Mouse (Mus musculus) cerebellum, adult 2 months (tissue): ENCODE measurements around the gene Hsd17b7. TPM values are rescaled to one million over a fixed set of nuclear protein-coding genes. Genes with fewer than 3 reads are reported as not detected.

Experiments used
- DNase-seq, 2 experiments: peaks; one replicate each; pipeline ENCODE4 v3.0.0; 2021
- H3K27ac ChIP-seq: fragments of 200-500 bp; 2 replicates; pipeline ENCODE4 v1.5.1; 2012; ENCODE audit warnings: low read length, control low read depth, inconsistent platforms; ENCODE audit not compliant: insufficient read depth
- H3K27me3 ChIP-seq: fragments of 200-500 bp; 2 replicates; pipeline ENCODE4 v1.6.1; 2012; ENCODE audit warnings: inconsistent platforms, mild to moderate bottlenecking, low read length, moderate library complexity; ENCODE audit not compliant: control insufficient read depth, insufficient read depth
- H3K4me1 ChIP-seq: fragments of 200-500 bp; 2 replicates; pipeline ENCODE4 v1.6.1; 2011; ENCODE audit warnings: low read length; ENCODE audit not compliant: control insufficient read depth, insufficient read depth
- H3K4me3 ChIP-seq: fragments of 200-500 bp; replicated peaks from 2 replicates; pipeline ENCODE3; 2011; ENCODE audit warnings: mild to moderate bottlenecking, low read depth, low read length, control low read depth; ENCODE audit not compliant: insufficient read depth
- CTCF ChIP-seq: fragments of 200-500 bp; IDR thresholded peaks from 2 replicates; pipeline ENCODE4 v1.5.1; 2011; ENCODE audit warnings: low read depth, mild to moderate bottlenecking, control low read depth, low read length, moderate library complexity, borderline replicate concordance; ENCODE audit not compliant: insufficient read depth
- POLR2A ChIP-seq: fragments of 200-500 bp; IDR thresholded peaks from 2 replicates; pipeline ENCODE4 v1.6.1; 2011; ENCODE audit warnings: low read length, control low read depth, borderline replicate concordance; ENCODE audit not compliant: insufficient read depth
- WGBS: fragments of 180-500 bp; shearing (Covaris S2); methylation state at CpG from one replicate; pipeline ENCODE4 v1.1.7; 2018; 5-methylcytosine and 5-hydroxymethylcytosine counted together
- polyA plus RNA-seq: library from polyadenylated mRNA; depleted of rRNA; stranded (reverse); fragments of >200 nt; gene quantifications from 2 replicates; pipeline ENCODE4 v1.2.3, GENCODE M21; 2012

Hsd17b7 gene
- polyA plus RNA-seq, 1 experiment = 14.4 TPM

DNA sequence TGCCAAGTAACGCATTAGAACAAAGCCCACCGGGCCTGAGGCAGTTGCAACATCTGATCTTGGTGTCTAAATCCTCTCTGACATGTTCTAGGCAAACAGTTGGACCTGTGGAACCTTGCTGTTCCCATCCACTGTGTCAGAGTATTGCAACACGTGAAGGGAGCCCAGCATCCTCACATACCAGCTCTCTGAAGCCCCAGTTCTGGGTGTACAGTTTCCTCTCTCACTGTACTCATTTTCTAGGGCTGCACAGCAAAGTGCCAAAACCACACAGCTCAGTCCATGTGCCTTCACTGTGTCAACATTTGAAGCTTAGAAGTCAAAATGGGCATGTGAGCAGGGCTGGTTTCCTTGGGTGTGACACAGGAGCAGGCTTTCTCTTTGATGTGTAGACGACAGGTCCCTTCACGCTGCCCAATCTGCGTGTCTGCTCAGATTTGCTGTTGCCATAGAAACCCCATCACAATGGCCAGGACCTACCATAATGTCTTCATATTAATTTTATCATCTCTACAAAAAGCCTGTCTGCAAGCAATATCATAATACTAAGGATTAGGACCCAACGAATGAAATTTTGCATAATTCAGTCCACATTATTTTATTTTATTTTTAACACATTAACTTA is 36.8 kb downstream of the Hsd17b7 start:
- no peak overlapping the region for H3K4me3 ChIP-seq
- H3K4me1 ChIP-seq = no peaks in the 10 kb centered on the region
- no peak for TF ChIP-seq POLR2A
- TF ChIP-seq CTCF = no peak
- WGBS = 51% methylated on average over 7 of the region's 7 CpGs
- no peaks in the 10 kb centered on the region; the same call in 1 of the 2 replicates for H3K27me3 ChIP-seq
- no peak overlapping the region for H3K27ac ChIP-seq
- DNase-seq = no peak

DNA sequence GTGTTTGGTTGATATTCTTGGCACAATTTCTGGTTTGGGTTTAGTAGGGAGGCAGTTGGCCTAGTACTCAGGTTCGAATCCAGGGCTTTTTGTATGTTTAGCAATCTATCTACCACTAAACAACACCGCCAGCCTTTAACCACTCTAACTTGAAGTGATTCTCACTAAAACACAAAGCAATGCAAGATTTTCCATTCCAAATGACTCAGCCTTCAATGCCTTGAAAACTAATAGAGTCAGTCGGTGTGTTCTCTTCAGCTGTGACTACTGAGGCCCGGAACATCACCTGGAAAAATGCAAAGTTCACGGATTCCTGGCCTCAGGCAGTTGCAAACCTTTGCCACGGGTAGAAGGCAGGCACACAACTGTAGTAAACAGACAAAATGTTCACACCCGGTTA is 37.3 kb downstream of the Hsd17b7 start:
- Histone ChIP-seq H3K27ac (no peak overlapping the region), H3K4me3 (no peak overlapping the region), H3K27me3 (no peaks in the 10 kb centered on the region; the same call in 1 of the 2 replicates), H3K4me1 (no peaks in the 10 kb centered on the region)
- no peak for DNase-seq
- 73% methylated on average over 7 of the region's 7 CpGs for WGBS
- TF ChIP-seq POLR2A (no peak), CTCF (no peak)

DNA sequence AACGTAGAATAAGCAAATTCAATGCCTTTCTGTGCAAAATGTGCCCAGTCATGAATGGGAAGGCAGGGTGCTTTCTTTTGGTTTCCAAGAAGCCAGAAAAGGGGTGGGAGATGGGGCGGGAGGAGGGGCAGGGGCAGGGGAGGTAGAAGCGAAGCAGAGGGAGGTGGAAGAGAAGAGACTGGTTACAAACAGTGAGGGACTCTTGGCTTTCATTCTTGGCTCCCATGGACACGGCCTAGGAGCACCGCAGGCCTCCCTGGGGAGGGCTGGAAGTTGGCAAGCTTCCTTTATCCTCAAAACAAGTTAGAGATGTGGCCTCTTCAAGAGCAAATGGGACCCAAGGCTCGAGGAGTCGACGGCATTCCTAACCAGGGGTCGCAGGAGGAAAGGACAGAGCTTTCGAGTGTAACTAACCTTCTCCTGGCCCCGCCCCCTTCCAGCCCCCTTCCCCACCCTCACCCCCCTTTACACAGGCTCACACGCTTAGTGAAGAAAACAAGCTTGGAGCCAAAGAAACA is 40.5 kb downstream of the Hsd17b7 start, which contains the start of gene Ccdc190:
TSS of gene Ccdc190 (plus strand) at position 195 of the 518 bp plus-strand sequence.
- Histone ChIP-seq H3K27ac (peak within 1 kb of the TSS; percentile 6; the same call in 1 of the 2 replicates), H3K4me3 (peak within 1 kb of the TSS; percentile 34), H3K27me3 (no peaks in the 10 kb centered on the region; the same call in 1 of the 2 replicates), H3K4me1 (no peaks in the 10 kb centered on the region)
- 4% methylated on average over 12 of the region's 12 CpGs for WGBS
- DNase-seq = peak in 1 of 2 experiments; percentile 48
- TF ChIP-seq CTCF (no peak), POLR2A (no peak)

DNA sequence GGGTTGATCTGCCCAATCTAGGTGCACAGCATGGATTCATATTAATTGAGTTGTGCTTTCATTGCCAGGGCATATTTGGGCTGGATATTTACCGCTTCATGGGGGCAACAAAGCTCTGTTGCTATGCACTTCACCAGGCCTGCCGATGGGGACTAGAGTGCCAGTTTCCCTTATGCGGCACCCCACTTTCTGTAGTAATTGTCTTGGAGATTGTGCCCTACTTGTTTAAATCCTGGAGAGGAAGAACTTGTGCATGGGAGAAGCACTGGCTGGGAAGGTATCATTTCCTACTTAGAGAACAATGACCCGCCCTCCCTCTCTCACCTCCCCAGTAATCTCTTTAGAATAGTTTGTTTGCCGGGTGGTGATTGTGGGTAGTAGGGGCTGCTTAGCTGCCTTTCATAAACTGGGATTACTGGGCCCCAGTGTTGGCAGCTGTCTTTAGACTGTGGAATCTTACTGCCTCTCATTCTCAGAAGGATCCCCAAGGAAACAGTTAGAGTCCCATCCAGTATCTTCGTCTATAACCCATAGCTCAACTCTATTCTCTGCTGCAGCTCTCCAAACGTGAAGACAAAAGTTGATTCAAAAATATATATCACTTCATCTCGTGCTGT is 41.2 kb downstream of the Hsd17b7 start:
- WGBS = 37% methylated on average over 8 of the region's 8 CpGs
- Histone ChIP-seq H3K4me3 (no peak overlapping the region), H3K27me3 (no peaks in the 10 kb centered on the region; the same call in 1 of the 2 replicates), H3K27ac (peak overlapping the region; percentile 6; the same call in 1 of the 2 replicates), H3K4me1 (no peaks in the 10 kb centered on the region)
- TF ChIP-seq POLR2A = no peak
- no peak for TF ChIP-seq CTCF
- DNase-seq = no peak

DNA sequence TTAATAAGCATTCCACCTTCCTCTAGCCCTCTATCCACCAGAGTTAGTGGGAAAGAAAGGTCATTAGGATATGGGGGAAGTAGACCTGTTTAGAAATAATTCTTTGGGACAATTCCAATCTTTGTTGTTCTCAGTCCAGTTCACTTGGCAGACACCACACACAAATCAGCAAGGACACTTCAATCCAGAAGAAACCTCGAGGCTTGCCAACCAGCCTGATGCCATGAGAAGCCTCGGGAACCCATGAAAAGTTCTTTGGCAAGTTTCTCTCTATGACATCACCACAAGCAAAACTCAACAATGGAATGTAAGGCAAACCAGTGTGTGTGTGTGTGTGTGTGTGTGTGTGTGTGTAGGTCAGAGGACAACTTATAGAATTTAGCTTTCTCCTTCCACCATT is 44.5 kb downstream of the Hsd17b7 start:
- no peak for DNase-seq

DNA sequence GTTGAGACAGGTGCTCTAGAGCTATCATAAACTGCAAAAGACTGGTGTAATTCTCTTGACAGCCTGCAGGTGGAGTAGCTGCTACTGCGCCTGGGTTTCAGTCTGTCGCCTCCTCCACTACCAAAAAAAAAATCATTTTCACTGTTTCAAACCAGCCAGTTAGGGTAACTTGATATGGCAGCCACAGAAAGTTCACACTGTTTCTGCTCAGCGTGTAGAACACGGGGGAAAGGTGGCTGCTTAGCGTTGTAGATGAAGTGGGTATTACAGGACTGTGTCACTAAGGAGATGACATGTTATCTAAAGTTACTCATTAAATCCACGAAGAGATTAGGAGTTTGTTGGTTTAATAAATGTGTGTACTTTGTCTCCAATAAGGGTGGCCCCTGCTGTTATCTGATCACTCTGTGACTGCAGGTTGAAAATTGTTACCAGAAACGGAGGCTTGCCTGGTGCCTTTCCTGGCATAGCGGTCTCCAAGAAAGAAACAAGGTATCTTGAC is 47.3 kb downstream of the Hsd17b7 start:
- Histone ChIP-seq H3K4me3 (no peak overlapping the region), H3K27ac (no peak overlapping the region), H3K27me3 (no peaks in the 10 kb centered on the region), H3K4me1 (no peaks in the 10 kb centered on the region)
- TF ChIP-seq POLR2A (no peak), CTCF (peak; percentile 62)
- 32% methylated on average over 8 of the region's 8 CpGs for WGBS
- peak; percentile 17 to 22 for DNase-seq

More for the DNA sequence above, 44.5 kb downstream of the Hsd17b7 start:
- Histone ChIP-seq H3K27me3 (no peaks in the 10 kb centered on the region; the same call in 1 of the 2 replicates), H3K4me3 (no peak overlapping the region), H3K27ac (no peak overlapping the region), H3K4me1 (no peaks in the 10 kb centered on the region)
- 4% methylated on average over 2 of the region's 2 CpGs for WGBS
- TF ChIP-seq POLR2A (no peak), CTCF (no peak)

DNA sequence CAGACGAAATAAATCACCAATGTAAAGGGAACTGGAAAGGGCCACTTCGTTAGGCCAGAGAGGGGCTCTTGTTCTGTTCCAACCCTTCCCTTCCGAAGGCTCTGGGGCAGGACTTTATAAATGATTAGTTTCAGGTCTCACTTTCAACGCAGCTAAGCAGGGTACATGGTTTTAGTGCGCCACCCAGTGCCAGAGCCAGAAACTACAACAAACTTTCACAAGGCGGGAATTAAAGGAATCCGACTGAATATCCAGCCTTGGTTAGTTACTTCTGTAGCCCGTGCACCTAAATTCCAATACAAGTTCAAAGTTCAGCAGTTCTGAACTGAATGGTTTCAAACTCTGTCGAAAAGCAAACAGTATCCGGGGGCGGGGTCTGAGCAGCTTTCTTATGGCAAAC is 49.8 kb downstream of the Hsd17b7 start:
- DNase-seq = peak; percentile 38 to 71

More for the DNA sequence above, 49.8 kb downstream of the Hsd17b7 start:
- Histone ChIP-seq H3K4me3 (no peak overlapping the region), H3K27me3 (no peaks in the 10 kb centered on the region), H3K27ac (no peak overlapping the region), H3K4me1 (no peaks in the 10 kb centered on the region)
- TF ChIP-seq POLR2A (no peak), CTCF (peak; percentile 81)
- WGBS = 3% methylated on average over 11 of the region's 11 CpGs
